Mouse (Mus musculus) erythroblast, embryonic 14.5 days (primary cell): ENCODE data around the gene Golga1. TPM values are rescaled to one million over a fixed set of nuclear protein-coding genes. Genes with fewer than 3 reads are reported as not detected.
A peak's percentile ranks its signal among the peaks of the same experiment; 100 is the strongest.

ENCODE experiments used
- H3K27me3 ChIP-seq: 2 replicates; pipeline ENCODE4 v1.6.1; 2012; ENCODE audit warnings: inconsistent platforms; ENCODE audit not compliant: control insufficient read depth
- H3K36me3 ChIP-seq: 2 replicates; pipeline ENCODE4 v1.6.1; 2012; ENCODE audit warnings: mild to moderate bottlenecking, inconsistent platforms; ENCODE audit not compliant: control insufficient read depth
- H3K4me1 ChIP-seq: 2 replicates; pipeline ENCODE4 v1.6.1; 2012; ENCODE audit warnings: inconsistent platforms; ENCODE audit not compliant: control insufficient read depth
- H3K4me3 ChIP-seq: replicated peaks from 2 replicates; pipeline ENCODE3; 2012; ENCODE audit warnings: moderate library complexity, mild to moderate bottlenecking, inconsistent platforms
- H3K9me3 ChIP-seq: 2 replicates; pipeline ENCODE4 v1.6.1; 2012; ENCODE audit warnings: low read length, inconsistent platforms, mixed read lengths; ENCODE audit not compliant: control insufficient read depth
- GATA1 ChIP-seq: IDR thresholded peaks from 2 replicates; pipeline ENCODE4 v1.6.1; 2012; ENCODE audit warnings: low read length, inconsistent platforms, mixed read lengths
- TAL1 ChIP-seq: IDR thresholded peaks from 3 replicates; pipeline ENCODE4 v1.6.1; 2012; ENCODE audit warnings: low read length, inconsistent platforms, mixed read lengths
- polyA plus RNA-seq: library from polyadenylated mRNA; stranded (reverse); fragments of >175 nt; gene quantifications from 2 replicates; pipeline ENCODE4 v1.2.3, GENCODE M21; 2012

Golga1 gene
- polyA plus RNA-seq, 1 experiment: 0.09 TPM

DNA sequence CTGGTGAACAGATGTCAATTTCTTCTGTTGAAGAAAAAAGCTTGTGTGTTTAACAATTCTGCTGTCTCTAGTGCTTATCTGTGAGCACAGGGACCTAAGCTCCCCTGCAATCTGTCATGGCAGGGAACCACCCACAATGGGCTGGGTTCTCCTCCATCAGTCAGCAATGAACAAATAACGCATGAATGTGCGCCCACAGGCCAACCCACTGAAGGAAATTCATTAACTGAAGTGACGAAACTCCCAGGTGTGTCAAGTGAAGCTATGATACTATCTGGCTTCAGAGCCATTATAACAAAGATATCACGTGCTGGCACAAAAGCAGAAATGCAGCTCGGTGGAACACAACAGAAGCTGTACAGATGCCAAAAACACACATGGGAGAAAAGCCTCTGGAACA is 95.3 kb downstream of the Golga1 start:
- TF ChIP-seq TAL1 (peak; percentile 63), GATA1 (peak; percentile 53; the same call in 1 of the 2 replicates)
- Histone ChIP-seq H3K4me3 (no peak overlapping the region), H3K36me3 (no peaks in the 10 kb centered on the region), H3K27me3 (no peaks in the 10 kb centered on the region), H3K4me1 (peaks cover 46% of the 10 kb centered on the region), H3K9me3 (no peaks in the 10 kb centered on the region)

GRCm38 (mm10) chr2:38969650-38970049 is 95.7 kb downstream of the Golga1 start:
- Histone ChIP-seq H3K36me3 (no peaks in the 10 kb centered on the region), H3K4me1 (peaks cover 46% of the 10 kb centered on the region), H3K27me3 (no peaks in the 10 kb centered on the region), H3K9me3 (no peaks in the 10 kb centered on the region), H3K4me3 (no peak overlapping the region)
- TF ChIP-seq TAL1: no peak
- TF ChIP-seq GATA1: no peak

Other genes with a start within 250 kb of the Golga1 start
- not detected in 2 replicates for gene Nr6a1, start 137.9 kb downstream of the Golga1 start, polyA plus RNA-seq
- 0.01 TPM in 2 replicates for gene Olfml2a, start 133.6 kb downstream of the Golga1 start, polyA plus RNA-seq
- not detected in 2 replicates for gene Wdr38, start 68.1 kb downstream of the Golga1 start, polyA plus RNA-seq
- gene Arpc5l, start 60.2 kb downstream of the Golga1 start, polyA plus RNA-seq: 8.1 and 8.6 TPM in 2 replicates
- 34.7 TPM in 2 replicates for gene Rpl35, start 59.9 kb downstream of the Golga1 start, polyA plus RNA-seq
- gene Scai, start 125.2 kb upstream of the Golga1 start, polyA plus RNA-seq: 0.30 and 1.1 TPM in 2 replicates
- 0.44 and 0.60 TPM in 2 replicates for gene Ppp6c, start 160.9 kb upstream of the Golga1 start, polyA plus RNA-seq